Mouse (Mus musculus) small intestine, adult 2 months (tissue): ENCODE data around the gene Ucp3.

Source experiments
- CTCF ChIP-seq: fragments of 200-500 bp; IDR thresholded peaks from 2 replicates; pipeline ENCODE4 v1.5.1; 2012; ENCODE audit warnings: low read depth, mild to moderate bottlenecking, control low read depth, inconsistent platforms, low read length, moderate library complexity, mixed read lengths; ENCODE audit not compliant: insufficient replicate concordance, insufficient read length; ENCODE audit errors: extremely low read depth
- POLR2A ChIP-seq: fragments of 200-500 bp; IDR thresholded peaks from 2 replicates; pipeline ENCODE4 v1.6.1; 2012; ENCODE audit warnings: low read depth, mild to moderate bottlenecking, control low read depth, inconsistent platforms, low read length, moderate library complexity

DNA sequence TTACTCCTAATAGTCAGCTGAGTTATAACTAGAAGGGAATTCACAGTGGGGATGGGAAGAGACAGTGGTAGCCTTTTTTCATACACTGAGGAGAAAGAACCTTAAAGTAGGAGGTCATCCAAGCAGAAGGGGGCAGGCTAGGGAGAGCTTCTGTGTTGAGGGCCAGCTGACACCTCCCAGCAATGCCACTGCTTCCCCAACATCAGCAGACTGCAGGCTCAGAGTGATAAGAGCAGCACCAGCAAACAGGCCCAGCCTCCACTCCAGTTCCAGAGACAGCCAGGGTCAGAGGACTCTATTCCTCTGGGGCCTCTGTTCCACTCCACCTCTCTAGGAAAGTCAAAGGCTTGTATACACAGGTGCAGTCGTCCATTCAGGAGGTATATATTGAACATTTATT lies 14.6 kb upstream of the Ucp3 start:
- TF ChIP-seq POLR2A: no peak
- no peak for TF ChIP-seq CTCF
